Mouse (Mus musculus): ENCODE measurements around the gene Ccdc185. TPM values are rescaled to one million over a fixed set of nuclear protein-coding genes. Genes with fewer than 3 reads are reported as not detected.

Ccdc185 gene
- polyA plus RNA-seq, 1 experiment from 2014 or later, result not detected

DNA sequence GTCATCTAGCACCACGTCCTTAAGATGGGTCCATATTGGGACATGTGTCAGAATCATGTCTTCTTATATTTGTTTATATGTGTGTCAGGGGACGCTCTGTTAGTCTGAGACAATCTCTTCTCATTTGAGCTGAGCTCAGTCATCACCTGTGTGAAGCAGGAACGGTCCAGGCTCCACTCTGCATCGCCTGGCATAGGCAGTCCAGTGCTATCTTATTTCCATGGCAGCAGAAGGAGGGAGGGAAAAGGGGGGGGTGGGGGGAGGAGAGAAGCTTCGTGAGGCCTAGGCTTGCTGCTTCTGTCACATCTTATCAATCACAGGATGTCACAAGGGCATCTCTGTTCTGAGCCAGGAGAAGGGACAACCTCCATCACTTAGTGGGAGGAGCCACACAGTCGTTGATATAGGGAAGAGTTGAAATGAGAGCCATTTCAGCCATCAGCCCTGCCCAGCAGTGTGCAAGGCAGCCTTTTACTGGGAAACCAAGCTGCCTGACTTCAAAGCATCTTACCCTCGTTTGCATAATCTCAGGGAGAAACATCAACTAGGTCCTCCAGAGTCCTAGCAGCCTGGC is 37.5 kb downstream of the Ccdc185 start:
- 47% methylated on average over 7 of the region's 7 CpGs for WGBS
- no peaks in the 10 kb centered on the region for H3K36me3 ChIP-seq (replicated peaks; ENCODE audit: control insufficient read depth, insufficient read depth)
- DNase-seq (ENCODE audit: low spot score) (no peak), ATAC-seq (ENCODE audit: low FRiP score) (no peak)
- H3K4me3 ChIP-seq (replicated peaks; ENCODE audit: low read length), result no peak overlapping the region
- 0 out of 2 replicates have a peak, but pooled peaks cover 5% of the 10 kb centered on the region for H3K4me1 ChIP-seq (replicated peaks; ENCODE audit: control insufficient read depth, insufficient read depth, low read length)
- H3K9ac ChIP-seq, result no peak overlapping the region
- H3K9me3 ChIP-seq (ENCODE audit: control insufficient read depth, low read length), result no peaks in the 10 kb centered on the region
- no peak overlapping the region for H3K4me2 ChIP-seq (replicated peaks)
- 0 out of 2 replicates have a peak overlapping the region, but pooled peaks have one; percentile 26 for H3K27ac ChIP-seq
- no peaks in the 10 kb centered on the region for H3K27me3 ChIP-seq (ENCODE audit: control insufficient read depth, insufficient read depth, low read length)

DNA sequence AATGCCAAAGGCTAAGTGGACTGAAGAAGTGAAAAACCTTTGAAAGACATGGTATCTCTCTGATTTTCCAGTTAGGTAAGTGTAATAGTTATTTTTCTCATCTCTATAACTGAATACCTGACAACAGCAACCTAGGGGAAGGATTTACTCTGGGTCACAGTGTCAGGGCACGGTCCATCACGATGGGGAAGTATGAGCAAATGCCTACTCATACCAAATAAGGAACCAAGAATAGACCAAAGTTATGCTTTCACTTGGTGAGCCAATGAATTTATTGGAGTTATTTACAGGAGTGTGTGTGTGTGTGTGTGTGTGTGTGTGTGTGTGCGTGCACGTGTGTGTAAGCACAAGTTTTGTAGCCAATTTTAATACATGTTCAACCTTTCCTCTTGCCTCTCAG is 41.5 kb downstream of the Ccdc185 start:
- Histone ChIP-seq H3K4me1 (replicated peaks; ENCODE audit: control insufficient read depth, insufficient read depth, low read length) (0 out of 2 replicates have a peak, but pooled peaks cover 5% of the 10 kb centered on the region), H3K27ac (no peak overlapping the region), H3K4me2 (replicated peaks) (no peak overlapping the region), H3K4me3 (replicated peaks; ENCODE audit: low read length) (no peak overlapping the region), H3K27me3 (ENCODE audit: control insufficient read depth, insufficient read depth, low read length) (no peaks in the 10 kb centered on the region), H3K36me3 (replicated peaks; ENCODE audit: control insufficient read depth, insufficient read depth) (no peaks in the 10 kb centered on the region), H3K9me3 (ENCODE audit: control insufficient read depth, low read length) (peaks cover 6% of the 10 kb centered on the region; the same call in 1 of the 2 replicates), H3K9ac (no peak overlapping the region)
- DNase-seq (ENCODE audit: low spot score) (no peak), ATAC-seq (ENCODE audit: low FRiP score) (no peak)
- 94% methylated on average over 4 of the region's 4 CpGs for WGBS

DNA sequence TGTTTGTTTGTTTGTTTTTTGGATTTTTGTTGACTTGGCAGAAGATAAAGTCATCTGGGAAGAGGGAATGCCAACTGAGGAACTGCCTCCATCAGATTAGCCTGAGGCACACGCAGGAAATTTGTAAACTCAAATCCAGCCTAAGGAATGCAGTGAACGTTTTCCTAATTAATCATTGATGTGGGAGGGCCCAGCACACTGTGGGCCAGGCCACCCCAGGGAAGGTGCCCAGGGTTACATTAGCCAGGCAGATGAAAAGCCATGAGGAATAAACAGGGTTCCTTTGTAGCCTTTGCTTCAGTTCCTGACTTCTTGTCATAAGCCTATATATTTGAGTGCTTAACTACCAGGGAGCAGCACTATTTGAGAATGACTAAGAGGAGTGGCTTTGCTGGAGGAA is 44.1 kb downstream of the Ccdc185 start:
- 51% methylated on average over 2 of the region's 2 CpGs for WGBS
- Histone ChIP-seq H3K27me3 (ENCODE audit: control insufficient read depth, insufficient read depth, low read length) (no peaks in the 10 kb centered on the region), H3K9ac (no peak overlapping the region), H3K4me3 (replicated peaks; ENCODE audit: low read length) (no peak overlapping the region), H3K4me2 (replicated peaks) (no peak overlapping the region), H3K9me3 (ENCODE audit: control insufficient read depth, low read length) (peaks cover 6% of the 10 kb centered on the region; the same call in 1 of the 2 replicates), H3K36me3 (replicated peaks; ENCODE audit: control insufficient read depth, insufficient read depth) (no peaks in the 10 kb centered on the region), H3K4me1 (replicated peaks; ENCODE audit: control insufficient read depth, insufficient read depth, low read length) (peaks cover 3% of the 10 kb centered on the region), H3K27ac (no peak overlapping the region)
- ATAC-seq (ENCODE audit: low FRiP score), result no peak
- DNase-seq (ENCODE audit: low spot score), result no peak

DNA sequence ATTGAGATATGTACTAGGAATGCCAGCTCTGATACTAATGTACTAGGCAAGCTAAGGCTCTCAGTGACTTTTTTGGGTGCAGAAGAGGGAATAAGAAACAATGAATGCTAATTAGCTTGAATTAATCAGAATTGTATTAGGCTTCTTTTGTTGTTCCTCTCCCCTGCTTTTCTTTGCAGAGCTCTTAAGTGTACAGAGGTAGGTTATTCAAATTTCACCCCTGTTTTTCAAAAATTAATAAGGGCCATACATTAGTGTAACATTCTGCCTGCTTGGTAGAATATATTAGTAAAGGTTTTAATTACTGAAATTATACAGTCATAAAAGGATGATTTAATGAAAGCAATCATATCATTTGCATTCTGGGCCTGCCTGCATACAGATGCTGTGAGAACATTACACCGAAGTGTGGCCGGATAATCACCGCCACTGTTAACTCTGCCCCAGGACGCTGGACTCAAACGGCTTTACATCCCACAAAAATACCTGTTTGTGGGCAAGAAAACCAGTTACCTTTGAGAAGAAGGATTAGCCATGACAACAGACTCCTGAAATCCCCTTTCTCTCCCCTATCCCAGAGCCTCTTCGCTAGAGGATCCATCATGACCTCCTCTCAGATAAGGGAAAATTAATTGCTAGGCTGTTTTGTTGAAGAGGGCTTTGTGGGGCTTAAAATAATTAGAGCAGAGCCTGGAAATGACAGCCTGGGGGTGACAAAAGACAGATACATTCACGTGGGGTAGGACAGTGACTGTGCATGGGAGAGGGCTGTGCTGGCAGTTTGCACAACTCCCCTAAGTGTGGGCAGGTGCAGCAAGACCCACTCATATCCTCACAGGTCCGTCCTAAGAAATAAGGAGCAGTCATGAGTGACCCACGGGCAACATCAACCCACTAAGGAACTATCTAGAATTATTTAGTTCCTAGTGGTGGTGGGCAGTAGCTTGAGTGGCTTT is 49.3 kb downstream of the Ccdc185 start:
- H3K27ac ChIP-seq, result peak overlapping the region; percentile 62; the same call in 1 of the 2 replicates
- H3K36me3 ChIP-seq (replicated peaks; ENCODE audit: control insufficient read depth, insufficient read depth), result no peaks in the 10 kb centered on the region
- no peak overlapping the region; the same call in 1 of the 2 replicates for H3K9ac ChIP-seq
- H3K4me1 ChIP-seq (replicated peaks; ENCODE audit: control insufficient read depth, insufficient read depth, low read length), result peaks cover 6% of the 10 kb centered on the region
- WGBS, result 45% methylated on average over 9 of the region's 9 CpGs
- DNase-seq (ENCODE audit: low spot score) (no peak), ATAC-seq (ENCODE audit: low FRiP score) (peak; percentile 31; the same call in 1 of the 2 replicates)
- no peaks in the 10 kb centered on the region for H3K27me3 ChIP-seq (ENCODE audit: control insufficient read depth, insufficient read depth, low read length)
- H3K4me2 ChIP-seq (replicated peaks), result no peak overlapping the region
- H3K4me3 ChIP-seq (replicated peaks; ENCODE audit: low read length), result no peak overlapping the region
- H3K9me3 ChIP-seq (ENCODE audit: control insufficient read depth, low read length), result no peaks in the 10 kb centered on the region

Other genes starting within 250 kb of the Ccdc185 start
- 80.5 and 81.0 TPM in 2 replicates for gene Capn2, start 231.6 kb downstream of the Ccdc185 start, polyA plus RNA-seq (2014; fragmentation: Nextera tagmentation; extraction: Ambion mirVana)
- gene Capn8, start 184.2 kb downstream of the Ccdc185 start, polyA plus RNA-seq (2014; fragmentation: Nextera tagmentation; extraction: Ambion mirVana), result not detected in 2 replicates
- 73.9 and 83.9 TPM in 2 replicates for gene Susd4, start 14.7 kb upstream of the Ccdc185 start, polyA plus RNA-seq (2014; fragmentation: Nextera tagmentation; extraction: Ambion mirVana)
- gene Tlr5, start 205.6 kb upstream of the Ccdc185 start, polyA plus RNA-seq (2014; fragmentation: Nextera tagmentation; extraction: Ambion mirVana), result 0.21 and 0.33 TPM in 2 replicates